Mouse (Mus musculus): ENCODE results near the gene Zfp280b. TPM values are rescaled to one million over a fixed set of nuclear protein-coding genes. Genes with fewer than 3 reads are reported as not detected.
"Not testable (repeated sequence)": the region's sequence is repeated elsewhere in the genome, so short reads cannot be mapped to it uniquely, and the experiment has no call there.

The Zfp280b gene
- polyA plus RNA-seq (2014; fragmentation: Nextera tagmentation; extraction: Ambion mirVana), result 28.8 and 29.2 TPM in 2 replicates

DNA sequence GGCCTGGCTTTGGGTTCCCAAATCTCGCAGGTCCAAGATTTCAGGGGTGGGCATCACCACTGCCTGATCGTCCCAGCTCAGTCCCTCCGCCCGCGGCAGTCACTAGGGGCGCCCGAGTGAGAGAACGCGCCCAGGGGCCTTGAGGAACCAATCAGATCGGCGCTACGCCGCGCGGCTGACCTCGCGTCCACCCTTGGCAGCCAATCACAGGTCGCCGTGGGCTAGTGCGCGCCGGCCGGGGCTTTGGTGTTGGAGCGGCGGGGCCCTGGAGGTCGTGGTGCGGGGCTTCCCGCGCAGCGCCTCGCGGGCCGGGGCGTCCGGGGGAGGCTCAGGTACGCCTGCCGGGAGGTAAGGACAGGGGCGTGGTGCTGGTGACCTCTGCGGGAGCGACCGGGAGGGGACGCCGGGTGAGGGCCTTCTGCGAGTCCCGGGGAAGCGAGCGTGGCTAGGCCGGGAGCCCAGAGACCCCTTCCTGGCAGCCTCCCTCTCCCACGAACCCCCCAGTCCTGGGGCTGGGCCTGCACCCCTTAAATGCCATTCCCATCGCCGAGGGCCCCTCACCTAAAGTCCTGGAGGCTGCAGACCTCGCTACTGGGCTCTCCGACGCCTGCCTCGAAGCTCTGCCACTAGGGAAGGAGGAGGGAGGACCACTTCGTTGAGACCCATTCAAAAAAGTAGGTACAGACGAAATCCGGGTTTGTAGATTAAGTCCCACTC lies at the start of gene Zfp280b:
Gene Zfp280b, plus strand, starts transcription at position 249 of the 717 bp plus-strand sequence.
- Histone ChIP-seq H3K9ac (ENCODE audit: low read length) (peak within 1 kb of the TSS; percentile 96), H3K9me3 (ENCODE audit: control insufficient read depth, low read length) (no peaks in the 10 kb centered on the region), H3K4me3 (ENCODE audit: low read depth, low read length) (peak within 1 kb of the TSS; percentile 91), H3K4me1 (ENCODE audit: control insufficient read depth, insufficient read depth, low read length) (peaks cover 5% of the 10 kb centered on the region), H3K36me3 (ENCODE audit: control insufficient read depth, insufficient read depth, low read length) (no peaks in the 10 kb centered on the region), H3K27me3 (ENCODE audit: control insufficient read depth, insufficient read depth, low read length) (no peaks in the 10 kb centered on the region), H3K4me2 (ENCODE audit: low read depth) (peak within 1 kb of the TSS; percentile 81), H3K27ac (ENCODE audit: low read depth, low read length) (peak within 1 kb of the TSS; percentile 49)
- DNase-seq (ENCODE audit: low spot score), result peak; percentile 98
- WGBS, result under 1% methylated on average over 46 of the region's 58 CpGs
- peak; percentile 100 for ATAC-seq (ENCODE audit: insufficient read depth, low FRiP score, low TSS enrichment)

DNA sequence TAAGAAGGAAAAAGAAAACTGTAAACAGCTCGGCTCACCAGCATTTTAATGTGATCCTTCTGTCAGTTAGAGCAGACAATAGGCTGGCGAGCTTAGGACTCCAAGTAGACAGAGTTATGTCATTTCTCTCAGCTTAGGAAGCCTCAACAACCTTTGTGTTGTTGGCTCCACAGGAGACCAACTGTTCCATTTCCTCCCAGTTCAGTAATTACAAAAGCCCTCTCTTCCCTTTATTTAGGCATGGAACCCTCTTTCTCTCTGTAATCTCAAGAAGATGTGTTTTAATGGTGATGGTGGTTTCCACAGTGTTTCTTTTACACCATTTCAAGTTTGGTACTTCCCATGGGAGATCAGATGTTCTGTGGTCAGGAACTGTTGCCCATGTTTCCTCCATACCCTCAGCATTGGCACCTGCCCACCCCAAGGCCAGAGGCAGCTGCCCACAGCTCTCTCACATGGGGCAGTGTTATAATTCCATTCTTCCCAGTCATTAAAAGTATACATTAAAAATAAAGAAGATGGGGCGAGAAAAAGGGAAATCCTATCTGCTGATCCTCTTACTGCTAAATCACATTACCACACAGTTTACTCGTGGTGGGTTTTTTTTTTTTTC lies 41.9 kb upstream of the Zfp280b start:
- Histone ChIP-seq H3K36me3 (ENCODE audit: control insufficient read depth, insufficient read depth, low read length) (no peaks in the 10 kb centered on the region), H3K4me2 (ENCODE audit: low read depth) (no peak overlapping the region), H3K4me3 (ENCODE audit: low read depth, low read length) (no peak overlapping the region), H3K27ac (ENCODE audit: low read depth, low read length) (no peak overlapping the region), H3K4me1 (ENCODE audit: control insufficient read depth, insufficient read depth, low read length) (no peaks in the 10 kb centered on the region), H3K9ac (ENCODE audit: low read length) (no peak overlapping the region), H3K27me3 (ENCODE audit: control insufficient read depth, insufficient read depth, low read length) (no peaks in the 10 kb centered on the region), H3K9me3 (ENCODE audit: control insufficient read depth, low read length) (no peaks in the 10 kb centered on the region)
- ATAC-seq (ENCODE audit: insufficient read depth, low FRiP score, low TSS enrichment) (no peak), DNase-seq (ENCODE audit: low spot score) (no peak)
- WGBS, result 77% methylated on average over 4 of the region's 4 CpGs

DNA sequence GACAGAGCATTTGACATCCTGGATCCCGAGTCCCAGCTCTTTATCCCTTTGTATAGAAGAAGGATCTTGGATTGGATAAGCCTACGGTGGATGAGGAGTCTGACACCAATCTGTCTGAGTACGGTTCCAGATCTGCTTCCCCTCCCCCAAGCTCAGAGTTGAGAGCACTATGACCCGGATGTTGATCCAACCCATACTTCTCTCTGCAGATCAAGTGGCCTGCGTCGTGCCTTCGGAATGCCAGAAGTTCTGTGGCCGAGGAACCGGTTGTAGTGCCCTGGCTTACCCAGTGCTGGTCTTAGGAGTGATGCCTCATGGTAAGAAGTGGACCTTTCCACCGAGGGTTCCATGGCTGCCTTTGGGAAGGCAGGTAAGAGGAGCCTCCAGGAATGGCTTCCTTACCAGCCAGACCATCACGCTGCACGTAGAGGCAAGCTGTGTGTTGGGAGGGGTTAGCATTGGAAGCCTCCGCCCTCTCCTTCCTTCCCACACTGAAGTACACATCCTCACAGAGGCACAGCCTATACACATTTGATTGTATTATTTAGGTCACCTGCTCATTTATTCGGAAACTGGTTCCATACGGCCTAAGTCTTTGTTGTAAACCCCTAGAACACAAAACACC lies 38.7 kb upstream of the Zfp280b start:
- 90% methylated on average over 15 of the region's 15 CpGs for whole genome bisulfite sequencing
- Histone ChIP-seq H3K4me1 (ENCODE audit: control insufficient read depth, insufficient read depth, low read length) (no peaks in the 10 kb centered on the region), H3K27ac (ENCODE audit: low read depth, low read length) (no peak overlapping the region), H3K4me3 (ENCODE audit: low read depth, low read length) (no peak overlapping the region), H3K4me2 (ENCODE audit: low read depth) (no peak overlapping the region), H3K36me3 (ENCODE audit: control insufficient read depth, insufficient read depth, low read length) (no peaks in the 10 kb centered on the region), H3K9me3 (ENCODE audit: control insufficient read depth, low read length) (no peaks in the 10 kb centered on the region), H3K27me3 (ENCODE audit: control insufficient read depth, insufficient read depth, low read length) (no peaks in the 10 kb centered on the region), H3K9ac (ENCODE audit: low read length) (no peak overlapping the region)
- DNase-seq (ENCODE audit: low spot score) (no peak), ATAC-seq (ENCODE audit: insufficient read depth, low FRiP score, low TSS enrichment) (no peak)

DNA sequence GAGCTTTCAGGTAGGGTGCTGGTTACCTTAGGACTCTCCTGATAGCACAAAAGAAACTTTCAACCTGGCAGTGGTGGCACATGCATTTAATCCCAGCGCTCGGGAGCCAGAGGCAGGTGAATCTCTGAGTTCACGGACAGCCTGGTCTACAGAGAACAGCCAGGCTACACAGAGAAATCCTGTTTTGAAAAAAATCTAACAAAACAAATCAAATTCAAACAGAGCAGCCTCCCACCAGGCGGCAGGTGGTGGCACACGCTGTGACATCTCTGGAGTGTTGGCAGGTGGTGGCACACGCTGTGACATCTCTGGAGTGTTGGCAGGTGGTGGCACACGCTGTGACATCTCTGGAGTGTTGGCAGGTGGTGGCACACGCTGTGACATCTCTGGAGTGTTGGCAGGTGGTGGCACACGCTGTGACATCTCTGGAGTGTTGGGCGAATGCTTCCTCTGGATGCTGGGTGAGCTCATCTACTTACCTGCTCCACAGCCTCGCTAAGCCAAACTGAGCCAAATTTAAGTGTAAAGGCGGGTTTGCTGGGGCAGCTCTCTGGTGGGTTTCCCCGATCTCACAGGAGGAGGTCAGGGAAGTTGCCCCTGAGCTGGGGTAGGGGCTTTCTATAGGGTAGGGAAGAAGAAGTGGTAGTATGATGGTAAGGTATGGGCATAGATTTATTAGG lies 37.8 kb upstream of the Zfp280b start:
- H3K4me2 ChIP-seq (ENCODE audit: low read depth); H3K4me1 ChIP-seq (ENCODE audit: control insufficient read depth, insufficient read depth, low read length); H3K27ac ChIP-seq (ENCODE audit: low read depth, low read length); DNase-seq (ENCODE audit: low spot score); ATAC-seq (ENCODE audit: insufficient read depth, low FRiP score, low TSS enrichment); H3K9ac ChIP-seq (ENCODE audit: low read length); H3K9me3 ChIP-seq (ENCODE audit: control insufficient read depth, low read length); H3K4me3 ChIP-seq (ENCODE audit: low read depth, low read length); H3K27me3 ChIP-seq (ENCODE audit: control insufficient read depth, insufficient read depth, low read length); H3K36me3 ChIP-seq (ENCODE audit: control insufficient read depth, insufficient read depth, low read length): not testable (repeated sequence)
- WGBS, result 85% methylated on average over 12 of the region's 13 CpGs

DNA sequence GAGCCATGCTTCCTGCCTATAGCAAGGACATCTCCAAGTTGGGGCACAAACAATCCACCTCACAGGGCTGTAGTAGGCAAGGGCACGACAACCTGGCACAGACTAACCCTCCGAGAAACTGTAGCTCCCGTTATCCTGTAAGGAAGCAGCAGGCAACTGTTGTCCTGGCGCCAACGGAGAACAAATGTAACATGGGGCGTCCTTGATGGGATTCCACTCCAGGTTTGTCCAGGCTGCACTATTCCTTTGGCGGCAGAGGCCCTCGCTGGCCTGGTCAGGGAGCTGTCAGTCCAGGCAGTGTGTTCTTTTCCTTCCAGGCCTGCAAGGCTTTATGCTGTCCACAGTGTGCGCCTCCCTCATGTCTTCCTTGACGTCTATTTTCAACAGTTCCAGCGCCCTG lies 37.0 kb upstream of the Zfp280b start:
- Histone ChIP-seq H3K27me3 (ENCODE audit: control insufficient read depth, insufficient read depth, low read length) (no peaks in the 10 kb centered on the region), H3K27ac (ENCODE audit: low read depth, low read length) (no peak overlapping the region), H3K4me3 (ENCODE audit: low read depth, low read length) (no peak overlapping the region), H3K9me3 (ENCODE audit: control insufficient read depth, low read length) (no peaks in the 10 kb centered on the region), H3K4me2 (ENCODE audit: low read depth) (no peak overlapping the region), H3K36me3 (ENCODE audit: control insufficient read depth, insufficient read depth, low read length) (no peaks in the 10 kb centered on the region), H3K9ac (ENCODE audit: low read length) (no peak overlapping the region), H3K4me1 (ENCODE audit: control insufficient read depth, insufficient read depth, low read length) (no peaks in the 10 kb centered on the region)
- DNase-seq (ENCODE audit: low spot score) (no peak), ATAC-seq (ENCODE audit: insufficient read depth, low FRiP score, low TSS enrichment) (no peak)
- 94% methylated on average over 11 of the region's 11 CpGs for WGBS

DNA sequence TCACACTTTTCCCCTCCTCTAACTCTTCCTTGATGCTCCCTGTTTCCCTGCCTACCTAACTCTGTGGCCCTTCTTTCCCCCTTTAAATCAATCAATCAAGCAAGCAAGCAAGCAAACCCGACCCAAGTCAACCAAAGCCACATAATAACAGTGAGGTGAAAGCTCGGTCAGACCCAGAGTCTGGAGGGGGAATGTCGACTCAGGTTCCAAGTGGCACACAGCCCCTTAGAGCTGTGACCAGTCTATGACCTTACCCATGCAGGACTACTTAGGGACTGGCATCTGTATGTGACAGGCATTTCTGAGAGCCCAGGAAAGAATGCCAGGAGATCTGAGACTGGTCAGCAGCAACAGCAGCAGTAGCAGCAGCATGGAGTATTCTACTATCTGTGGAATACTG lies 36.1 kb upstream of the Zfp280b start:
- ATAC-seq (ENCODE audit: insufficient read depth, low FRiP score, low TSS enrichment), result no peak
- Histone ChIP-seq H3K4me2 (ENCODE audit: low read depth) (no peak overlapping the region), H3K4me3 (ENCODE audit: low read depth, low read length) (no peak overlapping the region), H3K9me3 (ENCODE audit: control insufficient read depth, low read length) (no peaks in the 10 kb centered on the region), H3K4me1 (ENCODE audit: control insufficient read depth, insufficient read depth, low read length) (no peaks in the 10 kb centered on the region), H3K27ac (ENCODE audit: low read depth, low read length) (no peak overlapping the region), H3K27me3 (ENCODE audit: control insufficient read depth, insufficient read depth, low read length) (no peaks in the 10 kb centered on the region), H3K36me3 (ENCODE audit: control insufficient read depth, insufficient read depth, low read length) (no peaks in the 10 kb centered on the region), H3K9ac (ENCODE audit: low read length) (no peak overlapping the region)
- 45% methylated on average over 3 of the region's 3 CpGs for WGBS
- DNase-seq (ENCODE audit: low spot score), result no peak

DNA sequence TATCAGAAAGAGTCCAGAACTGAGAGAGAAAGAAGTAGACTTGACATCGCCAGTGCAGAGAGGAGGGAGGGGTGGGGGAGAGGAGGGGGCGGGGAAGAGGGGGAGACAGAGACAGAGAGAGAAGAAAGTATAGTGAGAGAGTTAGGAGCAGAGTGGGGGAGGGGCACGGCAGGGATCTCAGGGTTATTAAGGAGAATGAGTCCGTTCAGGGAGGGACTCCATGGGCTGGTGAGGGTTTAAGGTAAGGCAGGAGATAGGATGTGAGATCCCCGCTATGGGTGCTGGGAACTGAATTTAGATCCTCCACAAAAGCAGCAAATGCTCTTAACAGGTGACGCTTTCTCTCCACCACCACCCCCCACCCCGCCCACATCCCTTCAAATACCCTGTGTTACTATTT lies 31.3 kb upstream of the Zfp280b start:
- H3K27ac ChIP-seq (ENCODE audit: low read depth, low read length), result no peak overlapping the region
- 13% methylated on average over 7 of the region's 7 CpGs for WGBS
- 0 out of 2 replicates have a peak, but pooled peaks cover 2% of the 10 kb centered on the region for H3K4me1 ChIP-seq (ENCODE audit: control insufficient read depth, insufficient read depth, low read length)
- no peak overlapping the region for H3K4me3 ChIP-seq (ENCODE audit: low read depth, low read length)
- no peaks in the 10 kb centered on the region for H3K36me3 ChIP-seq (ENCODE audit: control insufficient read depth, insufficient read depth, low read length)
- no peak overlapping the region for H3K4me2 ChIP-seq (ENCODE audit: low read depth)
- H3K9ac ChIP-seq (ENCODE audit: low read length), result no peak overlapping the region
- no peak for ATAC-seq (ENCODE audit: insufficient read depth, low FRiP score, low TSS enrichment)
- DNase-seq (ENCODE audit: low spot score), result no peak
- H3K27me3 ChIP-seq (ENCODE audit: control insufficient read depth, insufficient read depth, low read length), result no peaks in the 10 kb centered on the region
- no peaks in the 10 kb centered on the region for H3K9me3 ChIP-seq (ENCODE audit: control insufficient read depth, low read length)

DNA sequence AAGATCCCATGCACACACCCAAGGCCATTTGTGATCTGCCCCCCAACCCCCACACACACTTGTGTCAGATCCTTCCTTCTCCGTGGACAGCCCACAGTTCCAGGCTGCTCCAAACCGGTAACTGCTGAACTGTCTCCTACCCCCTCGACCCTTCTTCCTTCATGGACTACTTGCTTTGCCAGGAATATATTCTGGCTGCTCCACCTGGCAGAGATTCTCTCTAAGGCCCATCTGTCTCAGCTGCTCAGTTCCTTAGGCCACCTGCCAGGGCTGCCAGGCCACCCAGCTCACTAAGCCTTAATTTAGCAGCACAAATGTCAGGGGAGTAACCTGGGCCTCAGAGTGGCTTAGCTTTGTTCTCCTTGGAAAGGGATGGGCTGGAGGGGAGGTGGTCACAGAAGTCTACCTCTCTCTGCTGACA lies 30.3 kb upstream of the Zfp280b start:
- WGBS, result 25% methylated on average over 3 of the region's 3 CpGs
- no peak for DNase-seq (ENCODE audit: low spot score)

More for the DNA sequence above, 30.3 kb upstream of the Zfp280b start:
- H3K27ac ChIP-seq (ENCODE audit: low read depth, low read length), result no peak overlapping the region
- H3K36me3 ChIP-seq (ENCODE audit: control insufficient read depth, insufficient read depth, low read length), result no peaks in the 10 kb centered on the region
- H3K4me2 ChIP-seq (ENCODE audit: low read depth), result no peak overlapping the region
- H3K27me3 ChIP-seq (ENCODE audit: control insufficient read depth, insufficient read depth, low read length), result no peaks in the 10 kb centered on the region
- no peak overlapping the region for H3K9ac ChIP-seq (ENCODE audit: low read length)
- no peaks in the 10 kb centered on the region for H3K9me3 ChIP-seq (ENCODE audit: control insufficient read depth, low read length)
- no peak overlapping the region for H3K4me3 ChIP-seq (ENCODE audit: low read depth, low read length)
- no peak for ATAC-seq (ENCODE audit: insufficient read depth, low FRiP score, low TSS enrichment)
- 0 out of 2 replicates have a peak, but pooled peaks cover 2% of the 10 kb centered on the region for H3K4me1 ChIP-seq (ENCODE audit: control insufficient read depth, insufficient read depth, low read length)

All from neural tube, embryonic 11.5 days (tissue).